Mouse (Mus musculus): ENCODE results near the gene Nipal1. TPM values are rescaled to one million over a fixed set of nuclear protein-coding genes. Genes with fewer than 3 reads are reported as not detected.
A peak's percentile ranks its signal among the peaks of the same experiment; 100 is the strongest.

Gene Nipal1
- polyA plus RNA-seq, 1 experiment from 2014 or later: 1.2 TPM

DNA sequence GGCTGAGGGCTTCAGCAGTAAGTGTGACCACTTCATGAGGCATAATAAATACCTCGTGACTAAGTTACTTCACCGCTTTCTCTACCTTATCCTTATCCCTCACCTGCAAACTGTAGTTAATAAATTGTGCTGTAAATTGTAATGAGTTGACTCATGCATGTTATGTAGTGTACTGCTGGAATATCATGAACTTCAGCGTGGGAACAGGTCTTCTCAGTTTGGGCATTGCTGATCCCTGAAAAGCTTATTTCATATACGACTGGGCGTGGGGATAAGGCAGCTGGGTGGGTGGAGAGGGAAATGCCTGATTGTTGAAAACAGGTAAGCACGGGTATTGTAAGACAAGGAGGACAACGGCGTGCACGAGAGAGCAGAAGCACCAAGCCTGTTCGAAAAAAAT is 599 bp upstream of the Nipal1 start:
- Histone ChIP-seq H3K9me3 (replicated peaks) (no peaks in the 10 kb centered on the region), H3K27me3 (replicated peaks) (peaks cover 56% of the 10 kb centered on the region), H3K36me3 (no peaks in the 10 kb centered on the region), H3K4me1 (peaks cover 14% of the 10 kb centered on the region), H3K27ac (no peak overlapping the region), H3K9ac (no peak overlapping the region), H3K4me3 (peak overlapping the region; percentile 59), H3K4me2 (peak overlapping the region; percentile 83)
- WGBS (ENCODE audit: insufficient replicate concordance): 25% methylated on average over 10 of the region's 10 CpGs
- no peak for ATAC-seq

DNA sequence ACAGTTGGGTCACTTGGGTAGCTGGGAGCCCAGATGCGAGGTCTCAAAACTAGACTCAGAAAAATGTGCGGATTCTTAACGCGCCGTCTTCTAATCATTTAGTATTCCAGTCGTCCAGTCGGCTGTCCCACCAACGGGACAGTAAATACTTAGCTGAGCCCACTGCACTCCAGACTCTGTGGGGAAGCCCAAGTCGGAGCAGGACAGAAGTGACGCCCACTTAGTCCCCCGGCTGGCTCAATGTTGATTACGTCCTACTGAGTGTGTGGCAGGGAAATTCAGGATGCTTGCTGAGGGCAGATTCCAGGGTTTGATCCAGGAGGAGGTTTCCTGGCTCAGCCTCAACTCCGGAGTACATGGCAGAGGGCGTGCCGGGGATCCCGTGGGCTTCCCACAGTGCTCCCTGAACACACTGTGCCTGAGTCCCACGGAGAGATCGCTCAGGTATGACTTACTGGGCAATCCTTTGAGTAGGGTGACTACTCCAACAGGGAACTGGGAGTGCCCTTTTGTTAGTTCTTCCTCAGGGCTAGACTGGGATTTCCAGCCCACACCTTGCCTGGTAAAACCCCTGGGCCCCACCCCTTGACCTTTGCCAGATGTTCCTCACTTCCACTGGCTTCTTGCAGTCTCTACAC is 482 bp downstream of the Nipal1 start:
- peak overlapping the region; percentile 35 for H3K9ac ChIP-seq
- H3K27me3 ChIP-seq (replicated peaks): peaks cover 56% of the 10 kb centered on the region
- ATAC-seq: peak; percentile 57
- no peaks in the 10 kb centered on the region for H3K9me3 ChIP-seq (replicated peaks)
- 8% methylated on average over 18 of the region's 18 CpGs for WGBS (ENCODE audit: insufficient replicate concordance)
- H3K4me3 ChIP-seq: peak overlapping the region; percentile 59
- peak overlapping the region; percentile 83 for H3K4me2 ChIP-seq
- H3K27ac ChIP-seq: no peak overlapping the region
- H3K36me3 ChIP-seq: no peaks in the 10 kb centered on the region
- H3K4me1 ChIP-seq: peaks cover 14% of the 10 kb centered on the region

GRCm38 (mm10) chr5:72648987-72649735 is 1.6 kb downstream of the Nipal1 start:
- ATAC-seq: no peak

DNA sequence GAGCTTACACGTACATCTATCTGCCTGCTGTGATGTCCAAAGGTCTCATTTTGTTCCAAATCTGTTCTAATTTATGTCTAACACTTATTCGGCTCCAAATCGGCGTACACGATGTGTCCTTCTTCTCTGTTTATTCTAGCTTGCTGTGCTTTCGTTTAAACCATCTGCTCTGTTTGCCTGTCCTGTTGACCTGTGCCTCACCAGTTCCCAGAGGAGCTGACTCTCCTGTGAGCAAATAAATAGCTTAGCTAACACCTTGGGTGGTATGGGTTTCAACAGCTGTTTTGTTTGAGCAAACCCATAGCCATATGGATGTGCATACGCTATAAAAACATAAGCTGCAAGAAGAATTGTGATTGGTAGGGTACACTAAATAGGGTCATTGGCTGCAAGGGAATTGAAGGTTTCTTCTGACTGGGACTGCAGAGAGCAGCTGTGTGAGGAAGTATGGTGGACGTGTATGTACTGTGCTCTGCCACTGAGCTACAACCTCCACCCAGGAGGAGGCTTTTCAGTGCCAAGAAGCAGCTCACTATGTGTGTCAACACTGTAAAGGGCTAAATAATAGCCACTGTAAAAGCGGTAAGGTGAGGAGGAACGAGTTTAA is 5.6 kb downstream of the Nipal1 start:
- H3K27ac ChIP-seq: no peak overlapping the region
- H3K4me3 ChIP-seq: no peak overlapping the region
- no peaks in the 10 kb centered on the region for H3K9me3 ChIP-seq (replicated peaks)
- WGBS (ENCODE audit: insufficient replicate concordance): 64% methylated on average over 10 of the region's 10 CpGs
- ATAC-seq: 0 out of 2 replicates have a peak, but pooled peaks have one; percentile 52
- peaks cover 14% of the 10 kb centered on the region; the same call in 1 of the 2 replicates for H3K27me3 ChIP-seq (replicated peaks)
- no peak overlapping the region for H3K9ac ChIP-seq
- H3K4me1 ChIP-seq: peaks cover 2% of the 10 kb centered on the region
- no peaks in the 10 kb centered on the region for H3K36me3 ChIP-seq
- no peak overlapping the region for H3K4me2 ChIP-seq

More at GRCm38 (mm10) chr5:72648987-72649735, 1.6 kb downstream of the Nipal1 start:
- Histone ChIP-seq H3K27ac (no peak overlapping the region), H3K36me3 (no peaks in the 10 kb centered on the region), H3K4me2 (peak overlapping the region; percentile 83), H3K4me3 (no peak overlapping the region), H3K4me1 (peaks cover 14% of the 10 kb centered on the region), H3K27me3 (replicated peaks) (peaks cover 49% of the 10 kb centered on the region), H3K9me3 (replicated peaks) (no peaks in the 10 kb centered on the region), H3K9ac (no peak overlapping the region)
- WGBS (ENCODE audit: insufficient replicate concordance): 68% methylated on average over 9 of the region's 9 CpGs

GRCm38 (mm10) chr5:72656270-72656791 is 8.7 kb downstream of the Nipal1 start:
- peaks cover 11% of the 10 kb centered on the region for H3K4me1 ChIP-seq
- no peak overlapping the region for H3K9ac ChIP-seq
- no peaks in the 10 kb centered on the region; the same call in 1 of the 2 replicates for H3K27me3 ChIP-seq (replicated peaks)
- no peaks in the 10 kb centered on the region for H3K9me3 ChIP-seq (replicated peaks)
- no peak overlapping the region for H3K27ac ChIP-seq
- H3K4me3 ChIP-seq: no peak overlapping the region
- ATAC-seq: no peak
- 54% methylated on average over 7 of the region's 7 CpGs for WGBS (ENCODE audit: insufficient replicate concordance)
- no peak overlapping the region for H3K4me2 ChIP-seq
- H3K36me3 ChIP-seq: no peaks in the 10 kb centered on the region

GRCm38 (mm10) chr5:72658375-72658774 is 10.8 kb downstream of the Nipal1 start:
- 75% methylated on average over 13 of the region's 13 CpGs for WGBS (ENCODE audit: insufficient replicate concordance)
- Histone ChIP-seq H3K36me3 (no peaks in the 10 kb centered on the region), H3K4me1 (peaks cover 15% of the 10 kb centered on the region), H3K9me3 (replicated peaks) (no peaks in the 10 kb centered on the region), H3K27ac (no peak overlapping the region), H3K4me2 (no peak overlapping the region), H3K27me3 (replicated peaks) (0 out of 2 replicates have a peak, but pooled peaks cover 4% of the 10 kb centered on the region), H3K9ac (no peak overlapping the region), H3K4me3 (no peak overlapping the region)
- ATAC-seq: no peak

- H3K36me3 ChIP-seq: no peaks in the 10 kb centered on the region
- H3K9me3 ChIP-seq (replicated peaks): no peaks in the 10 kb centered on the region
- H3K27ac ChIP-seq: no peak overlapping the region
- peaks cover 15% of the 10 kb centered on the region for H3K4me1 ChIP-seq
- WGBS (ENCODE audit: insufficient replicate concordance): 56% methylated on average over 6 of the region's 6 CpGs
- 0 out of 2 replicates have a peak overlapping the region, but pooled peaks have one; percentile 17 for H3K4me2 ChIP-seq
- 0 out of 2 replicates have a peak, but pooled peaks cover 4% of the 10 kb centered on the region for H3K27me3 ChIP-seq (replicated peaks)
- no peak for ATAC-seq
- H3K4me3 ChIP-seq: no peak overlapping the region
- H3K9ac ChIP-seq: no peak overlapping the region
Observed at GRCm38 (mm10) chr5:72661051-72661781, 13.6 kb downstream of the Nipal1 start.

DNA sequence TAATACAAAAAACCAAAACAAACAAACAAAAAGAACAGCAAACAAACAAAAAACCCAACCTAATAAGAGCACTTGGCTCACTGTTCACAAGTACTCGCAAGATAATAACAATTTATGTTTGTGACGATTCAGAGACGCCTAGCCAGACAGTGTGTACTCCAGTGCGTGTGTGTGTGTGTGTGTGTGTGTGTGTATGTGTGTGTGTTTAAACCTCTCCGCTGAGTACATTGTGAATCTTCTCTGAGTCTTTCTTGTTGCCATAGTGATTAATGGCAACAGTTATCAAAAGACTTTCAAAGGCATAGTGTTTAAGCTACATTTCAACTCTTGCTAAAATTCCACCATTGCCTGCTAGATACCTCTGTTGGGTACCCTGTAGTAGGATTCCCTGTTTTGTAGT is 16.5 kb downstream of the Nipal1 start:
- Histone ChIP-seq H3K4me1 (peaks cover 15% of the 10 kb centered on the region), H3K27ac (no peak overlapping the region), H3K36me3 (no peaks in the 10 kb centered on the region), H3K4me3 (no peak overlapping the region), H3K27me3 (replicated peaks) (0 out of 2 replicates have a peak, but pooled peaks cover 4% of the 10 kb centered on the region), H3K4me2 (no peak overlapping the region), H3K9ac (no peak overlapping the region), H3K9me3 (replicated peaks) (no peaks in the 10 kb centered on the region)
- 81% methylated on average over 5 of the region's 5 CpGs for WGBS (ENCODE audit: insufficient replicate concordance)
- ATAC-seq: no peak

GRCm38 (mm10) chr5:72664854-72665253 is 17.3 kb downstream of the Nipal1 start:
- Histone ChIP-seq H3K9ac (no peak overlapping the region), H3K9me3 (replicated peaks) (no peaks in the 10 kb centered on the region), H3K36me3 (no peaks in the 10 kb centered on the region), H3K27ac (no peak overlapping the region), H3K4me2 (no peak overlapping the region), H3K4me3 (no peak overlapping the region), H3K27me3 (replicated peaks) (0 out of 2 replicates have a peak, but pooled peaks cover 4% of the 10 kb centered on the region), H3K4me1 (peaks cover 15% of the 10 kb centered on the region)
- WGBS (ENCODE audit: insufficient replicate concordance): 31% methylated on average over 3 of the region's 3 CpGs
- ATAC-seq: peak; percentile 24; the same call in 1 of the 2 replicates

DNA sequence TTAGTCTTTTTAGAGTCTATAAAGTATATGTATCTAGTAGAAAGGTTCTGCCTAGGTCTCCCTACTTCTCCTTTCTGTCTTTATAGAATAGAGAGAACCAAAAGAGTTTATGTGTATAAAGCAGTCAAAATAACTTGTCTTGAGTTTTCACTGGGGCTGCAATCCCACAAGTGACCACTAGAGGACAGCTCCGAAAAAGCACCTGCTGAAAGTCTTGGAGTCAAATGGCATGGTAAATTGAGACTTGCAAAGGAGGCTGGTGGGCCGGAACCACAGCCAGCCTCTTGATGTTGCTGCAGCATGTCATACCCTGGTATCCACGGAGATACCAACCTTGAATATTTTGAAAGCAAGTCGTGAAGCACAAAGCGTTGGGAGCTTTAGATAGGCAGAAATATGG is 17.7 kb downstream of the Nipal1 start:
- no peak overlapping the region for H3K27ac ChIP-seq
- H3K27me3 ChIP-seq (replicated peaks): 0 out of 2 replicates have a peak, but pooled peaks cover 4% of the 10 kb centered on the region
- no peaks in the 10 kb centered on the region for H3K9me3 ChIP-seq (replicated peaks)
- no peak overlapping the region for H3K4me3 ChIP-seq
- H3K9ac ChIP-seq: no peak overlapping the region
- peaks cover 14% of the 10 kb centered on the region for H3K4me1 ChIP-seq
- ATAC-seq: no peak
- H3K36me3 ChIP-seq: no peaks in the 10 kb centered on the region
- no peak overlapping the region for H3K4me2 ChIP-seq
- WGBS (ENCODE audit: insufficient replicate concordance): 20% methylated on average over 5 of the region's 5 CpGs

GRCm38 (mm10) chr5:72666428-72666827 is 18.8 kb downstream of the Nipal1 start:
- Histone ChIP-seq H3K4me3 (no peak overlapping the region), H3K9me3 (replicated peaks) (no peaks in the 10 kb centered on the region), H3K36me3 (no peaks in the 10 kb centered on the region), H3K4me2 (no peak overlapping the region), H3K27me3 (replicated peaks) (0 out of 2 replicates have a peak, but pooled peaks cover 4% of the 10 kb centered on the region), H3K9ac (no peak overlapping the region), H3K27ac (no peak overlapping the region), H3K4me1 (peaks cover 3% of the 10 kb centered on the region; the same call in 1 of the 2 replicates)
- 64% methylated on average over 7 of the region's 7 CpGs for WGBS (ENCODE audit: insufficient replicate concordance)
- ATAC-seq: no peak
